ENCODE assay signal across 27 mouse cellular contexts in genomic region chr4:132981621-132982020, GRCm38 (mm10). TPM values are rescaled to one million over a fixed set of nuclear protein-coding genes. Genes with fewer than 3 reads are reported as not detected.
A peak's percentile ranks its signal among the peaks of the same experiment; 100 is the strongest.
DNase-seq lines count a peak whose midpoint lies in the region; ATAC-seq lines count a peak whose summit lies in the region.
"Had no signal": no experiment of that assay in that cellular context is flagged by ENCODE, and none has a peak within 500 bp of the region (broad histone marks: within the 10 kb centered on the region; RNA-seq: fewer than 3 reads in every experiment).

No protein-coding gene starts in this region.

- no peak for ATAC-seq in CD4-positive, CD25-positive, alpha-beta regulatory T cell, adult 4 months
- ATAC-seq: activated CD4-positive, CD25-positive, alpha-beta regulatory T cell, adult 4 months; forebrain, embryonic 13.5 days; liver, embryonic 12.5 days; liver, postnatal 0 days; lung, postnatal 0 days; midbrain, embryonic 13.5 days had no signal

- DNase-seq in CD4-positive, CD25-positive, alpha-beta regulatory T cell, adult 2 months (ENCODE audit: low read depth, low spot score), result peak; percentile 19
- DNase-seq in testis, postnatal 10 days (ENCODE audit: low spot score), result peak; percentile 33
- DNase-seq in testis, postnatal 14 days (ENCODE audit: low spot score), result no peak
- DNase-seq in thymus, postnatal 0 days (ENCODE audit: low spot score), result peak; percentile 65
- peak; percentile 59 for DNase-seq in thymus, postnatal 4 days
- DNase-seq in left cerebral cortex, postnatal 10 days (ENCODE audit: extremely low spot score in 1 of 2, low spot score in 2 of 2), result no peak
- no peak for DNase-seq in left cerebral cortex, postnatal 14 days (ENCODE audit: low spot score in 2 of 2)
- DNase-seq: adrenal gland, postnatal 10 days; cerebellum, adult 11 months; cerebellum, adult 9-10 months; cerebellum, postnatal 36 days; embryo, embryonic 11 days; gastrocnemius, postnatal 10 days; heart, postnatal 36 days; kidney, adult 11 months; kidney, postnatal 14 days; liver, postnatal 0 days; lung, postnatal 4 days; right cerebral cortex, postnatal 25 days; spleen, adult 18-20 months had no signal

- intact Hi-C loops in left cerebral cortex, postnatal 10 days (cut with DNase I), result no loop called here
- intact Hi-C loops in left cerebral cortex, postnatal 14 days (cut with DNase I), result no loop called here

RNA-seq across cellular contexts. Expression of gene Fgr, which starts 7.7 kb away (rescaled TPM):
- 1 to 10 TPM; 3.7 to 8.2 TPM for polyA plus RNA-seq in CD4-positive, CD25-positive, alpha-beta regulatory T cell, adult 4 months (2017; shearing (Covaris generic))
- polyA plus RNA-seq in thymus, postnatal 0 days (2015; fragmentation: Nextera tagmentation; extraction: Ambion mirVana), result 6.0 and 7.8 TPM in 2 replicates
- total RNA-seq in left cerebral cortex, postnatal 10 days (2021), result under 1 TPM in 1 of 2 experiments, not detected in 1; 0.47 TPM
- not detected for total RNA-seq in left cerebral cortex, postnatal 14 days (2021)
- polyA plus RNA-seq: forebrain, embryonic 13.5 days; hindbrain, embryonic 13.5 days had no signal

RNA-seq across cellular contexts. Expression of gene Ahdc1, which starts 29.4 kb away (rescaled TPM):
- 1 to 10 TPM; 2.6 to 3.7 TPM for polyA plus RNA-seq in CD4-positive, CD25-positive, alpha-beta regulatory T cell, adult 4 months (2017; shearing (Covaris generic))
- polyA plus RNA-seq in thymus, postnatal 0 days (2015; fragmentation: Nextera tagmentation; extraction: Ambion mirVana), result 5.3 and 8.0 TPM in 2 replicates
- total RNA-seq in left cerebral cortex, postnatal 10 days (2021), result 10 to 100 TPM; 70.0 to 71.1 TPM
- total RNA-seq in left cerebral cortex, postnatal 14 days (2021), result 10 to 100 TPM; 78.4 to 81.6 TPM

RNA-seq across cellular contexts. Expression of gene Fam76a, which starts 59.3 kb away (rescaled TPM):
- polyA plus RNA-seq in CD4-positive, CD25-positive, alpha-beta regulatory T cell, adult 4 months (2017; shearing (Covaris generic)), result 10 to 100 TPM; 16.5 to 21.1 TPM
- 45.4 and 52.4 TPM in 2 replicates for polyA plus RNA-seq in thymus, postnatal 0 days (2015; fragmentation: Nextera tagmentation; extraction: Ambion mirVana)
- 10 to 100 TPM; 31.8 to 36.9 TPM for total RNA-seq in left cerebral cortex, postnatal 10 days (2021)
- 10 to 100 TPM; 34.7 to 38.6 TPM for total RNA-seq in left cerebral cortex, postnatal 14 days (2021)

Comparison
In these comparisons a context has a peak if more than half of its experiments do, and no peak if none do; other contexts are left out.
1. DNase-seq: peak in CD4-positive, CD25-positive, alpha-beta regulatory T cell, adult 2 months (single experiment), testis, postnatal 10 days (single experiment), thymus, postnatal 0 days (single experiment) and thymus, postnatal 4 days (single experiment); none in testis, postnatal 14 days (single experiment), left cerebral cortex, postnatal 10 days (0 of 2) and left cerebral cortex, postnatal 14 days (0 of 2).